12 mouse cellular contexts compared by ENCODE assay signal in the genomic region with DNA sequence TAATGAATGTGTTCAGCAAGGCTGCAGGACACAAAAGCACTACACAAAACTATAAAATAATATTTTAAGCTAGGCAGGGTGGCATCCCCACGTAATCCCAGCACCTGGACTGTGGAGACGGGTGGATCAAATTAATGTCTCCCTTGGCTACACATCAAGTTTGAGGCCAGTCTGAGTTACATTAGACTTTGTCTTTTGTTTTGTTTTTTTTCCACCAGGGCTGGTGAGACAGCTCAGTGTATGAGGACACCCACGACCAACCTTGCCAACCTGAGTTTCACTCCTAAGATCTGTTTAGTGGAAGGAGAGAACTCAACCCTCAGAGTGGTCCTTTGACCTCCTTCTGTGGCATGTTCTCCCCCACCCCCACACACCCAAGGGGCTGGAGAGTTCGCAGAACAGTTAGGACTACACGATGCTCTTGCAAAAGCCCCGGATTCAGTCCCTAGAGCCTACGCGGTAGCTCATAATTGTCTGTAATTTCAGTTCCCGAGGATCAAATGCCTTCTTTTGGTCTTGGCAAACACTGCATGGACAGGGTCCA. TPM values are rescaled to one million over a fixed set of nuclear protein-coding genes. Genes with fewer than 3 reads are reported as not detected.
"Had no signal": no experiment of that assay in that cellular context is flagged by ENCODE, and none has a peak within 500 bp of the region (broad histone marks: within the 10 kb centered on the region; RNA-seq: fewer than 3 reads in every experiment).

No protein-coding gene starts in this region.

- H3K4me3 ChIP-seq: left cerebral cortex, adult 2 months; limb, embryonic 10.5 days; liver, embryonic 12.5 days; lung, embryonic 15.5 days; megakaryocyte, embryonic 14.5 days; midbrain, embryonic 12.5 days had no signal

- H3K36me3 ChIP-seq: limb, embryonic 10.5 days; liver, embryonic 12.5 days; lung, embryonic 15.5 days; midbrain, embryonic 12.5 days had no signal

- H3K27me3 ChIP-seq: lung, embryonic 15.5 days; megakaryocyte, embryonic 14.5 days; midbrain, embryonic 12.5 days had no signal

- H3K4me2 ChIP-seq: liver, embryonic 12.5 days; lung, embryonic 15.5 days; midbrain, embryonic 12.5 days had no signal

- DNase-seq: lung, postnatal 14 days; right cerebral cortex, postnatal 14 days; thymus, postnatal 36 days had no signal

- H3K9ac ChIP-seq: liver, embryonic 12.5 days; lung, embryonic 15.5 days; midbrain, embryonic 12.5 days had no signal

- H3K4me1 ChIP-seq: liver, embryonic 12.5 days; midbrain, embryonic 12.5 days had no signal

- H3K9me3 ChIP-seq: limb, embryonic 10.5 days; liver, embryonic 12.5 days; lung, embryonic 15.5 days; midbrain, embryonic 12.5 days had no signal

- H3K27ac ChIP-seq: left cerebral cortex, adult 2 months; limb, embryonic 10.5 days; liver, embryonic 12.5 days; lung, embryonic 15.5 days; macrophage; midbrain, embryonic 12.5 days had no signal

- ATAC-seq: intestine, embryonic 16.5 days; liver, embryonic 12.5 days; midbrain, embryonic 16.5 days had no signal

RNA-seq across cellular contexts. Expression of gene Il34, which starts 18.2 kb away (rescaled TPM):
- polyA plus RNA-seq: liver, embryonic 12.5 days; macrophage had no signal
